Comparison of ENCODE assay signal across 10 mouse cellular contexts in the genomic region with DNA sequence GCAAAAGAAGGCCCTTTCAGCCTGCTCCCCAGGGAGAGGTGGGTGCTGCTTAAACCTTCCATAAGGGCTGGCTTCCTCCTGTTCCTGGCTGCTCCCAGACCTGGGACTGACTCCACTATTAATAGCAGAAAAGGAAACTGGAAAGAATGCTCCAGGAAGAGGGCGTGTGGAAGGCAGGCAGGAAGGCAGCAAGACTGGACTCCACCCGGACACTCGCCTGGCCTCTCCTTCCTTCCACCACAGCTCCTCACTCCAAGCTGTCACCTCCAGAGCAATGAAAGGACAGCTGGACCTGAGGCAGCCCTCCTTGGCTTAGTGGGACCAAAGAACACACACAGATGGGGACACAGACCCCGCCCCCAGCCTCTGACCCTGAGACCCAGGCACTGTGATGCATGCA. TPM values are rescaled to one million over a fixed set of nuclear protein-coding genes. Genes with fewer than 3 reads are reported as not detected.
DNase-seq lines count a peak whose midpoint lies in the region; ATAC-seq and TF ChIP-seq lines count a peak whose summit lies in the region.
"Had no signal": no experiment of that assay in that cellular context is flagged by ENCODE, and none has a peak within 500 bp of the region (broad histone marks: within the 10 kb centered on the region; RNA-seq: fewer than 3 reads in every experiment).

No protein-coding gene starts in this region.

- no peaks in the 10 kb centered on the region for H3K27me3 ChIP-seq in intestine, embryonic 15.5 days (replicated peaks)
- H3K27me3 ChIP-seq in lung, embryonic 14.5 days (ENCODE audit: insufficient read depth, low read length) = no peaks in the 10 kb centered on the region
- H3K27me3 ChIP-seq: neural tube, embryonic 12.5 days had no signal

- peak; percentile 48 for ATAC-seq in intestine, embryonic 15.5 days
- peak; percentile 27; the same call in 1 of the 2 replicates for ATAC-seq in lung, embryonic 14.5 days (ENCODE audit: insufficient read depth)

- no peak for DNase-seq in gastrocnemius, adult 2 months
- no peak for DNase-seq in gastrocnemius, adult 8-10 months (ENCODE audit: low spot score in 2 of 2)
- DNase-seq in heart, adult 18-20 months = peak; percentile 62 to 89
- DNase-seq in lung, embryonic 14.5 days = peak; percentile 42
- DNase-seq in thymus, postnatal 25 days = no peak
- DNase-seq in spleen, postnatal 14 days (ENCODE audit: low spot score in 2 of 2) = no peak
- no peak for DNase-seq in left cerebral cortex, postnatal 36 days (ENCODE audit: low spot score in 2 of 2)
- DNase-seq: cerebellum, adult 2 months had no signal

- H3K4me2 ChIP-seq in intestine, embryonic 15.5 days (replicated peaks) = no peak overlapping the region
- H3K4me2 ChIP-seq in lung, embryonic 14.5 days = peak overlapping the region; percentile 49
- H3K4me2 ChIP-seq: neural tube, embryonic 12.5 days had no signal

- no peak for TF ChIP-seq CTCF in gastrocnemius, adult 2 months (IDR thresholded peaks at IDR 0.05)
- no peak for TF ChIP-seq CTCF in lung, embryonic 14.5 days (IDR thresholded peaks at IDR 0.05; ENCODE audit: low read depth)

- H3K27ac ChIP-seq in gastrocnemius, adult 2 months = peak overlapping the region; percentile 83
- no peak overlapping the region for H3K27ac ChIP-seq in intestine, embryonic 15.5 days
- H3K27ac ChIP-seq in lung, embryonic 14.5 days (ENCODE audit: low read depth) = peak overlapping the region; percentile 63
- H3K27ac ChIP-seq: neural tube, embryonic 12.5 days had no signal

- no peaks in the 10 kb centered on the region for H3K36me3 ChIP-seq in intestine, embryonic 15.5 days
- no peaks in the 10 kb centered on the region for H3K36me3 ChIP-seq in lung, embryonic 14.5 days (ENCODE audit: insufficient read depth)
- H3K36me3 ChIP-seq: neural tube, embryonic 12.5 days had no signal

- H3K4me1 ChIP-seq in intestine, embryonic 15.5 days (replicated peaks) = peaks cover 2% of the 10 kb centered on the region; the same call in 1 of the 2 replicates
- H3K4me1 ChIP-seq in lung, embryonic 14.5 days (ENCODE audit: insufficient read depth) = peaks cover 5% of the 10 kb centered on the region

- no peak overlapping the region for H3K9ac ChIP-seq in intestine, embryonic 15.5 days
- H3K9ac ChIP-seq in lung, embryonic 14.5 days = no peak overlapping the region
- H3K9ac ChIP-seq: neural tube, embryonic 12.5 days had no signal

- H3K9me3 ChIP-seq in intestine, embryonic 15.5 days = no peaks in the 10 kb centered on the region
- H3K9me3 ChIP-seq in lung, embryonic 14.5 days (ENCODE audit: low read depth, low read length) = no peaks in the 10 kb centered on the region
- H3K9me3 ChIP-seq: neural tube, embryonic 12.5 days had no signal

- WGBS in intestine, embryonic 15.5 days = 43% methylated on average over 4 of the region's 4 CpGs
- WGBS in lung, embryonic 14.5 days = 48% methylated on average over 4 of the region's 4 CpGs

- H3K4me3 ChIP-seq in gastrocnemius, adult 2 months = peak overlapping the region; percentile 55
- no peak overlapping the region for H3K4me3 ChIP-seq in intestine, embryonic 15.5 days (replicated peaks)
- no peak overlapping the region; the same call in 1 of the 2 replicates for H3K4me3 ChIP-seq in lung, embryonic 14.5 days (ENCODE audit: low read depth, low read length)
- H3K4me3 ChIP-seq: neural tube, embryonic 12.5 days had no signal

- intact Hi-C loops in gastrocnemius, adult 2 months (cut with DNase I) = no loop called here
- intact Hi-C loops in left cerebral cortex, postnatal 36 days (cut with DNase I) = no loop called here

RNA-seq across cellular contexts. Expression of a gene that starts 19.5 kb away (rescaled TPM):
- 10 to 100 TPM; 22.0 to 31.9 TPM for total RNA-seq in gastrocnemius, adult 2 months (2021)
- total RNA-seq in gastrocnemius, adult 8-10 months (2022) = 10 to 100 TPM; 16.1 to 22.2 (median 18.0) TPM
- total RNA-seq in heart, adult 18-20 months (2021) = 10 to 100 TPM; 54.1 to 56.9 TPM
- 45.0 and 45.3 TPM in 2 replicates for polyA plus RNA-seq in intestine, embryonic 15.5 days (2015; fragmentation: Nextera tagmentation; extraction: Ambion mirVana)
- 28.9 and 29.7 TPM in 2 replicates for polyA plus RNA-seq in lung, embryonic 14.5 days (2014; fragmentation: Nextera tagmentation; extraction: Ambion mirVana)
- 10 to 100 TPM; 15.6 to 17.2 TPM for total RNA-seq in left cerebral cortex, postnatal 36 days (2021)

Comparison
In these comparisons a context has a peak if more than half of its experiments do, and no peak if none do; other contexts are left out.
1. DNase-seq: peak in heart, adult 18-20 months (2 of 2) and lung, embryonic 14.5 days (single experiment); none in gastrocnemius, adult 2 months (single experiment), gastrocnemius, adult 8-10 months (0 of 2), thymus, postnatal 25 days (single experiment), spleen, postnatal 14 days (0 of 2) and left cerebral cortex, postnatal 36 days (0 of 2).